Mouse (Mus musculus) CH12.LX (cell line): Measurements from ENCODE around the gene Malsu1. TPM values are rescaled to one million over a fixed set of nuclear protein-coding genes. Genes with fewer than 3 reads are reported as not detected.

Experiments
- DNase-seq: peaks from one replicate; pipeline ENCODE4 v3.0.0-alpha.2; 2013; ENCODE audit errors: extremely low read depth
- H3K27ac ChIP-seq: 2 replicates; pipeline ENCODE4 v1.5.1; 2012; ENCODE audit warnings: low read depth, mild to moderate bottlenecking, control low read depth, moderate library complexity; ENCODE audit not compliant: insufficient read depth
- H3K27me3 ChIP-seq: replicated peaks from 2 replicates; pipeline ENCODE3; 2012; ENCODE audit warnings: inconsistent platforms
- H3K36me3 ChIP-seq, 2 experiments: replicated peaks in 1 of 2; 2 replicates each; pipeline versions ENCODE3 to v1.6.1; 2012; ENCODE audit warnings: inconsistent platforms in 1 of 2, low read length in 1 of 2, mild to moderate bottlenecking in 1 of 2, mixed read lengths in 1 of 2, moderate library complexity in 1 of 2; ENCODE audit not compliant: control insufficient read depth in 1 of 2, insufficient read depth in 1 of 2
- H3K4me1 ChIP-seq, 2 experiments: 2 replicates each; pipeline ENCODE4 v1.6.1; 2012; ENCODE audit warnings: inconsistent platforms in 1 of 2, moderate library complexity in 1 of 2; ENCODE audit not compliant: insufficient read depth in 2 of 2, control insufficient read depth in 1 of 2
- H3K4me2 ChIP-seq: 2 replicates; pipeline ENCODE4 v1.6.1; 2012; ENCODE audit warnings: low read depth, mild to moderate bottlenecking, control low read depth; ENCODE audit not compliant: poor library complexity, insufficient read depth, severe bottlenecking
- H3K4me3 ChIP-seq, 3 experiments: fragments of 150-350 bp in 1 of 3; sonication (generic) in 1 of 3; replicated peaks in 1 of 3; 2 replicates each; pipeline versions ENCODE3 to v1.5.1; 2011 to 2012; ENCODE audit warnings: low read depth in 2 of 3, low read length in 2 of 3, mild to moderate bottlenecking in 2 of 3, moderate library complexity in 2 of 3, control low read depth in 1 of 3, improper control_type of control experiment in 1 of 3, inconsistent platforms in 1 of 3, mixed read lengths in 1 of 3; ENCODE audit not compliant: poor library complexity in 1 of 3
- H3K79me2 ChIP-seq: replicated peaks from 2 replicates; pipeline ENCODE4 v1.6.1; 2012; ENCODE audit warnings: mild to moderate bottlenecking, moderate library complexity; ENCODE audit not compliant: control insufficient read depth, poor library complexity, insufficient read depth, severe bottlenecking; ENCODE audit errors: extremely low read depth
- H3K9ac ChIP-seq: 2 replicates; pipeline ENCODE4 v1.6.1; 2012; ENCODE audit warnings: low read depth, mild to moderate bottlenecking, control low read depth, moderate library complexity; ENCODE audit not compliant: insufficient read depth
- H3K9me3 ChIP-seq: replicated peaks from 2 replicates; pipeline ENCODE3; 2012; ENCODE audit warnings: low read length, inconsistent platforms, mixed read lengths
- BHLHE40 ChIP-seq: IDR thresholded peaks from 2 replicates; pipeline ENCODE4 v1.6.1; 2011; ENCODE audit warnings: mild to moderate bottlenecking, low read depth, low read length, improper control_type of control experiment
- CHD2 ChIP-seq: IDR thresholded peaks from 2 replicates; pipeline ENCODE4 v1.6.1; 2011; ENCODE audit warnings: low read length, improper control_type of control experiment
- ELF1 ChIP-seq: IDR thresholded peaks from 2 replicates; pipeline ENCODE4 v1.6.1; 2014; ENCODE audit warnings: low read depth, mild to moderate bottlenecking, inconsistent platforms, low read length, improper control_type of control experiment
- EP300 ChIP-seq: IDR thresholded peaks from 2 replicates; pipeline ENCODE4 v1.6.1; 2011; ENCODE audit warnings: low read length, improper control_type of control experiment
- ETS1 ChIP-seq: conservative IDR thresholded peaks from 2 replicates; pipeline ENCODE4 v1.6.1; 2012; ENCODE audit warnings: low read depth, mild to moderate bottlenecking, inconsistent platforms, low read length, improper control_type of control experiment, moderate library complexity
- GABPA ChIP-seq: IDR thresholded peaks from 2 replicates; pipeline ENCODE4 v1.6.1; 2012; ENCODE audit warnings: low read depth, low read length, improper control_type of control experiment, inconsistent platforms; ENCODE audit not compliant: insufficient replicate concordance
- IRF4 ChIP-seq: IDR thresholded peaks from 2 replicates; pipeline ENCODE4 v1.6.1; 2014; ENCODE audit warnings: low read depth, mild to moderate bottlenecking, inconsistent platforms, low read length, improper control_type of control experiment
- JUN ChIP-seq: IDR thresholded peaks from 2 replicates; pipeline ENCODE4 v1.6.1; 2011; ENCODE audit warnings: low read depth, mild to moderate bottlenecking, low read length, improper control_type of control experiment, moderate library complexity; ENCODE audit not compliant: insufficient read depth
- JUND ChIP-seq: conservative IDR thresholded peaks from 2 replicates; pipeline ENCODE4 v1.6.1; 2011; ENCODE audit warnings: low read depth, low read length, improper control_type of control experiment
- MAFK ChIP-seq: IDR thresholded peaks from 2 replicates; pipeline ENCODE4 v1.6.1; 2011; ENCODE audit warnings: low read length, improper control_type of control experiment; ENCODE audit not compliant: insufficient replicate concordance
- MAX ChIP-seq: IDR thresholded peaks from 2 replicates; pipeline ENCODE4 v1.6.1; 2011; ENCODE audit warnings: low read length, improper control_type of control experiment
- MEF2A ChIP-seq: IDR thresholded peaks from 2 replicates; pipeline ENCODE4 v1.6.1; 2014; ENCODE audit warnings: low read depth, mild to moderate bottlenecking, inconsistent platforms, low read length, improper control_type of control experiment, borderline replicate concordance
- MXI1 ChIP-seq: IDR thresholded peaks from 2 replicates; pipeline ENCODE4 v1.6.1; 2011; ENCODE audit warnings: mild to moderate bottlenecking, low read depth, low read length, improper control_type of control experiment
- MYC ChIP-seq: IDR thresholded peaks from 2 replicates; pipeline ENCODE4 v1.6.1; 2011; ENCODE audit warnings: low read depth, mild to moderate bottlenecking, improper control_type of control experiment, low read length
- NELFE ChIP-seq: IDR thresholded peaks from 2 replicates; pipeline ENCODE4 v1.6.1; 2011; ENCODE audit warnings: low read depth, low read length, improper control_type of control experiment
- NRF1 ChIP-seq: IDR thresholded peaks from 2 replicates; pipeline ENCODE4 v1.6.1; 2014; ENCODE audit warnings: low read depth, mild to moderate bottlenecking, inconsistent platforms, low read length, improper control_type of control experiment, moderate library complexity
- PAX5 ChIP-seq: IDR thresholded peaks from 2 replicates; pipeline ENCODE4 v1.6.1; 2012; ENCODE audit warnings: low read length, inconsistent platforms, mixed read lengths
- POLR2A ChIP-seq: IDR thresholded peaks from 2 replicates; pipeline ENCODE4 v1.6.1; 2011; ENCODE audit warnings: low read depth, mild to moderate bottlenecking, improper control_type of control experiment, low read length
- POLR2AphosphoS2 ChIP-seq: IDR thresholded peaks from 2 replicates; pipeline ENCODE4 v1.6.1; 2011; ENCODE audit warnings: low read depth, low read length, improper control_type of control experiment
- SIN3A ChIP-seq: IDR thresholded peaks from 2 replicates; pipeline ENCODE4 v1.6.1; 2012; ENCODE audit warnings: low read length, improper control_type of control experiment, inconsistent platforms
- SMC3 ChIP-seq: IDR thresholded peaks from 2 replicates; pipeline ENCODE4 v1.6.1; 2011; ENCODE audit warnings: low read depth, low read length, improper control_type of control experiment
- TCF12 ChIP-seq: IDR thresholded peaks from 2 replicates; pipeline ENCODE4 v1.6.1; 2014; ENCODE audit warnings: low read depth, mild to moderate bottlenecking, inconsistent platforms, low read length, improper control_type of control experiment
- UBTF ChIP-seq: IDR thresholded peaks from 2 replicates; pipeline ENCODE4 v1.6.1; 2012; ENCODE audit warnings: low read depth, mild to moderate bottlenecking, inconsistent platforms, low read length, improper control_type of control experiment, moderate library complexity
- ZKSCAN1 ChIP-seq: IDR thresholded peaks from 2 replicates; pipeline ENCODE4 v1.6.1; 2012; ENCODE audit warnings: low read depth, inconsistent platforms, low read length, improper control_type of control experiment, borderline replicate concordance
- ZMIZ1 ChIP-seq: IDR thresholded peaks from 2 replicates; pipeline ENCODE4 v1.6.1; 2012; ENCODE audit warnings: low read depth, mild to moderate bottlenecking, inconsistent platforms, low read length, improper control_type of control experiment
- dilution Hi-C: fragments of 300-500 bp; cut with MboI; formaldehyde crosslinking; loops from 2 replicates; pipeline ENCODE4 v1.14.3; 2020; ENCODE audit warnings: low sequenced_read_pairs; ENCODE audit not compliant: extremely low pct_unique_long_range_greater_than_20kb, extremely low pct_ligation_motif_present
- in situ Hi-C: fragments of 300-500 bp; cut with MboI; formaldehyde crosslinking; loops from 3 replicates; pipeline ENCODE4 v1.14.3; 2019; ENCODE audit warnings: low sequenced_read_pairs, low pct_ligation_motif_present, low pct_unique_long_range_greater_than_20kb, mixed read lengths
- polyA plus RNA-seq: library from polyadenylated mRNA; unstranded; fragments of >175 nt; gene quantifications from 2 replicates; pipeline ENCODE4 v1.2.1, GENCODE M21; 2012; ENCODE audit warnings: low read depth; ENCODE audit not compliant: insufficient read length
- total RNA-seq, 2 experiments: library from RNA; depleted of rRNA; stranded (reverse); fragments of 300-350 nt in 1 of 2; fragments of >200 nt in 1 of 2; gene quantifications; 2 replicates each; pipeline ENCODE4 v1.2.3; 2012 to 2014

Gene Malsu1
- total and polyA plus RNA-seq, 3 experiments = 39.0 to 78.7 (median 59.6) TPM

DNA sequence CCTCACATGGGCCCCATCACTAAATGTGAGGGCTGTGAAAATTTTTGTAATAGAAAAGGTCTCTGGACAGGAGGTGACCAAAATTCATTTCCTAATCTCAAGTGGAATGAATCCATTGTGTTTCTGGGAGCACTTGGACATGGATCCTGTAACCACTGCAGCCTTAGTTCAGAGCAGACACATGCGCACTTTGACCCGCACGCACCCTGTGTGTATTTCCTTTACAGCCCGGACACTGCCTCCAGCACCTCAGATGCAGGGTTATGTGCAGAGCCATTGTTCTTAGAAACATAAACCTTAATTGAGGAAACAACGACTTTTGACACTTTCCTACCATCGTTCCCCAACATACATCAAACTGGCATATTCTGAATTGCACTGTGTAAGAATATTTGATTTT is 40.9 kb downstream of the Malsu1 start:
- H3K79me2 ChIP-seq = no peaks in the 10 kb centered on the region
- in situ Hi-C loops (no loop called here), dilution Hi-C loops (no loop called here)
- TF ChIP-seq SIN3A (no peak), JUN (no peak), POLR2A (no peak), PAX5 (no peak), MAFK (no peak), MAX (no peak), POLR2AphosphoS2 (no peak), NELFE (no peak), UBTF (no peak), NRF1 (no peak), MXI1 (no peak), ZKSCAN1 (no peak)
- peaks cover 3 to 48% of the 10 kb centered on the region in 2 experiments for H3K36me3 ChIP-seq
- peaks cover 13 to 54% of the 10 kb centered on the region in 2 experiments for H3K4me1 ChIP-seq
- H3K4me2 ChIP-seq = no peak overlapping the region
- no peak overlapping the region for H3K4me3 ChIP-seq
- no peaks in the 10 kb centered on the region for H3K9me3 ChIP-seq
- no peak for DNase-seq
- no peak overlapping the region for H3K27ac ChIP-seq
- H3K9ac ChIP-seq = no peak overlapping the region
- no peaks in the 10 kb centered on the region for H3K27me3 ChIP-seq

DNA sequence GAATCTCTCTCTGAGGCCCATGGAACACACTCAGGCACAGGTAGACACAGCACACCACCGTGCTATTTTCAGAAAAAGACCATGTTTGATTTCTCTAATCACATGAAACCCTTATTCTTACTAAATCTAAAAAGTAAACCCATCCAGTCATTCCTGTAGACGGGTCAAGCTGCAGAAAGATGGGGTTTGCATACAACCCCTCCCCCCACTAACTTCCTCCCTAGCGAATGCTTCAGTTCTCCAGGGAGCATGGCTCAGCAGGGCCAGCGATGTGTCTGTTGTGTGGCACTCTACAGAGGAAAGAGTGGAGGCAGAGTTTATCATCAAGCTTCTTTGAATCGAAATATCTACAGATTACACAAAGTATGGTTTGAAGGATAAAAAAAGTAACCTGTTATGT is 42.0 kb downstream of the Malsu1 start:
- Histone ChIP-seq H3K27ac (no peak overlapping the region), H3K4me1 (peaks cover 13 to 65% of the 10 kb centered on the region in 2 experiments), H3K36me3 (peaks cover 0 to 43% of the 10 kb centered on the region in 2 experiments), H3K79me2 (no peaks in the 10 kb centered on the region), H3K9me3 (no peaks in the 10 kb centered on the region), H3K4me3 (no peak overlapping the region), H3K27me3 (no peaks in the 10 kb centered on the region), H3K4me2 (no peak overlapping the region; the same call in 1 of the 2 replicates), H3K9ac (no peak overlapping the region)
- in situ Hi-C loops (no loop called here), dilution Hi-C loops (no loop called here)
- TF ChIP-seq JUND = peak; percentile 75
- TF ChIP-seq BHLHE40 = peak; percentile 48; the same call in 1 of the 2 replicates
- TF ChIP-seq MYC = peak; percentile 33; the same call in 1 of the 2 replicates
- TF ChIP-seq EP300 = peak; percentile 75
- TF ChIP-seq CHD2 = peak; percentile 83
- no peak for TF ChIP-seq POLR2AphosphoS2
- peak; percentile 17; the same call in 1 of the 2 replicates for TF ChIP-seq ELF1
- peak; percentile 26; the same call in 1 of the 2 replicates for TF ChIP-seq TCF12
- peak; percentile 30; the same call in 1 of the 2 replicates for TF ChIP-seq SMC3
- TF ChIP-seq ETS1 = peak; percentile 59; the same call in 1 of the 2 replicates
- TF ChIP-seq UBTF = no peak
- TF ChIP-seq MEF2A = peak; percentile 43; the same call in 1 of the 2 replicates
- no peak for TF ChIP-seq GABPA
- TF ChIP-seq MAX = 0 out of 2 replicates have a peak, but pooled peaks have one; percentile 52
- peak; percentile 84 for TF ChIP-seq IRF4
- TF ChIP-seq ZMIZ1 = no peak
- peak; percentile 49 for TF ChIP-seq JUN
- peak; percentile 82 for DNase-seq
